Mouse (Mus musculus) cerebellum, adult 2 months (tissue): ENCODE data around the gene Vmn1r37. TPM values are rescaled to one million over a fixed set of nuclear protein-coding genes. Genes with fewer than 3 reads are reported as not detected.
"Not testable (repeated sequence)": the region's sequence is repeated elsewhere in the genome, so short reads cannot be mapped to it uniquely, and the experiment has no call there.

Experiments used
- DNase-seq, 2 experiments: peaks; one replicate each; pipeline ENCODE4 v3.0.0; 2021
- H3K27ac ChIP-seq: fragments of 200-500 bp; 2 replicates; pipeline ENCODE4 v1.5.1; 2012; ENCODE audit warnings: low read length, control low read depth, inconsistent platforms; ENCODE audit not compliant: insufficient read depth
- H3K27me3 ChIP-seq: fragments of 200-500 bp; 2 replicates; pipeline ENCODE4 v1.6.1; 2012; ENCODE audit warnings: inconsistent platforms, mild to moderate bottlenecking, low read length, moderate library complexity; ENCODE audit not compliant: control insufficient read depth, insufficient read depth
- H3K4me1 ChIP-seq: fragments of 200-500 bp; 2 replicates; pipeline ENCODE4 v1.6.1; 2011; ENCODE audit warnings: low read length; ENCODE audit not compliant: control insufficient read depth, insufficient read depth
- H3K4me3 ChIP-seq: fragments of 200-500 bp; replicated peaks from 2 replicates; pipeline ENCODE3; 2011; ENCODE audit warnings: mild to moderate bottlenecking, low read depth, low read length, control low read depth; ENCODE audit not compliant: insufficient read depth
- CTCF ChIP-seq: fragments of 200-500 bp; IDR thresholded peaks from 2 replicates; pipeline ENCODE4 v1.5.1; 2011; ENCODE audit warnings: low read depth, mild to moderate bottlenecking, control low read depth, low read length, moderate library complexity, borderline replicate concordance; ENCODE audit not compliant: insufficient read depth
- POLR2A ChIP-seq: fragments of 200-500 bp; IDR thresholded peaks from 2 replicates; pipeline ENCODE4 v1.6.1; 2011; ENCODE audit warnings: low read length, control low read depth, borderline replicate concordance; ENCODE audit not compliant: insufficient read depth
- WGBS: fragments of 180-500 bp; shearing (Covaris S2); methylation state at CpG from one replicate; pipeline ENCODE4 v1.1.7; 2018; 5-methylcytosine and 5-hydroxymethylcytosine counted together
- polyA plus RNA-seq: library from polyadenylated mRNA; depleted of rRNA; stranded (reverse); fragments of >200 nt; gene quantifications from 2 replicates; pipeline ENCODE4 v1.2.3, GENCODE M21; 2012; rRNA removed

Vmn1r37 gene
- not detected in 2 replicates for polyA plus RNA-seq

- DNase-seq, H3K27me3 ChIP-seq, H3K4me1 ChIP-seq, H3K27ac ChIP-seq, H3K4me3 ChIP-seq: not testable (repeated sequence)
These were observed at the start of gene Vmn1r37 for GRCm38 (mm10) chr6:66729082-66729481. Gene Vmn1r37 (plus strand): TSS chr6:66729382.

GRCm38 (mm10) chr6:66685806-66686205, 43.4 kb upstream of the Vmn1r37 start, which contains the start of gene Vmn1r35:
Gene Vmn1r35 (minus strand): TSS chr6:66685906.
- Histone ChIP-seq H3K27ac (no peak within 1 kb of the TSS), H3K4me1 (no peaks in the 10 kb centered on the region), H3K27me3 (no peaks in the 10 kb centered on the region), H3K4me3 (no peak within 1 kb of the TSS)
- WGBS = 81% methylated on average over 3 of the region's 3 CpGs
- no peak for TF ChIP-seq POLR2A
- TF ChIP-seq CTCF = no peak
- DNase-seq = no peak

- Histone ChIP-seq H3K4me1 (no peaks in the 10 kb centered on the region), H3K27ac (no peak overlapping the region), H3K27me3 (no peaks in the 10 kb centered on the region), H3K4me3 (no peak overlapping the region)
- TF ChIP-seq POLR2A = no peak
- no peak for TF ChIP-seq CTCF
- no peak for DNase-seq
These were observed 20.3 kb upstream of the Vmn1r37 start for GRCm38 (mm10) chr6:66708901-66709300.

- WGBS = 73% methylated on average over 3 of the region's 3 CpGs
- TF ChIP-seq POLR2A (no peak), CTCF (no peak)
- H3K4me3 ChIP-seq = no peak overlapping the region
- DNase-seq = no peak
- H3K27ac ChIP-seq = no peak overlapping the region
- H3K4me1 ChIP-seq = no peaks in the 10 kb centered on the region
- no peaks in the 10 kb centered on the region for H3K27me3 ChIP-seq
These were observed 15.3 kb upstream of the Vmn1r37 start for GRCm38 (mm10) chr6:66713854-66714253.

GRCm38 (mm10) chr6:66719068-66719467, 10.1 kb upstream of the Vmn1r37 start, which contains the start of gene Vmn1r36:
Gene Vmn1r36 (minus strand): TSS chr6:66719168.
- not testable (repeated sequence) for H3K27me3 ChIP-seq, H3K4me3 ChIP-seq, H3K4me1 ChIP-seq, H3K27ac ChIP-seq, DNase-seq
- 69% methylated on average over 2 of the region's 2 CpGs for WGBS

- not testable (repeated sequence) for DNase-seq, H3K4me3 ChIP-seq, H3K27me3 ChIP-seq, H3K4me1 ChIP-seq, H3K27ac ChIP-seq
These were observed 53.3 kb downstream of the Vmn1r37 start, which contains the start of gene Vmn1r38 for GRCm38 (mm10) chr6:66782527-66782926. Gene Vmn1r38 (minus strand): TSS chr6:66782627.

Other genes starting within 250 kb of the Vmn1r37 start
- 8.2 and 8.5 TPM in 2 replicates for gene Mad2l1, start 194.0 kb upstream of the Vmn1r37 start, polyA plus RNA-seq
- not detected in 2 replicates for gene Vmn1r32, start 169.3 kb upstream of the Vmn1r37 start, polyA plus RNA-seq
- gene Vmn1r33, start 111.1 kb upstream of the Vmn1r37 start, polyA plus RNA-seq = not detected in 2 replicates
- gene Vmn1r34, start 85.5 kb upstream of the Vmn1r37 start, polyA plus RNA-seq = not detected in 2 replicates
- gene Vmn1r35, start 43.5 kb upstream of the Vmn1r37 start, polyA plus RNA-seq = not detected in 2 replicates
- gene Vmn1r36, start 10.2 kb upstream of the Vmn1r37 start, polyA plus RNA-seq = not detected in 2 replicates
- not detected in 2 replicates for gene Vmn1r38, start 53.2 kb downstream of the Vmn1r37 start, polyA plus RNA-seq
- not detected in 2 replicates for gene Vmn1r39, start 81.2 kb downstream of the Vmn1r37 start, polyA plus RNA-seq
- 38.1 and 40.1 TPM in 2 replicates for gene Gng12, start 167.0 kb downstream of the Vmn1r37 start, polyA plus RNA-seq